Mouse (Mus musculus): Measurements from ENCODE around the gene Mtor. TPM values are rescaled to one million over a fixed set of nuclear protein-coding genes. Genes with fewer than 3 reads are reported as not detected.

Gene Mtor
- total and polyA plus RNA-seq, 3 experiments: 10.5 to 28.6 (median 24.3) TPM

DNA sequence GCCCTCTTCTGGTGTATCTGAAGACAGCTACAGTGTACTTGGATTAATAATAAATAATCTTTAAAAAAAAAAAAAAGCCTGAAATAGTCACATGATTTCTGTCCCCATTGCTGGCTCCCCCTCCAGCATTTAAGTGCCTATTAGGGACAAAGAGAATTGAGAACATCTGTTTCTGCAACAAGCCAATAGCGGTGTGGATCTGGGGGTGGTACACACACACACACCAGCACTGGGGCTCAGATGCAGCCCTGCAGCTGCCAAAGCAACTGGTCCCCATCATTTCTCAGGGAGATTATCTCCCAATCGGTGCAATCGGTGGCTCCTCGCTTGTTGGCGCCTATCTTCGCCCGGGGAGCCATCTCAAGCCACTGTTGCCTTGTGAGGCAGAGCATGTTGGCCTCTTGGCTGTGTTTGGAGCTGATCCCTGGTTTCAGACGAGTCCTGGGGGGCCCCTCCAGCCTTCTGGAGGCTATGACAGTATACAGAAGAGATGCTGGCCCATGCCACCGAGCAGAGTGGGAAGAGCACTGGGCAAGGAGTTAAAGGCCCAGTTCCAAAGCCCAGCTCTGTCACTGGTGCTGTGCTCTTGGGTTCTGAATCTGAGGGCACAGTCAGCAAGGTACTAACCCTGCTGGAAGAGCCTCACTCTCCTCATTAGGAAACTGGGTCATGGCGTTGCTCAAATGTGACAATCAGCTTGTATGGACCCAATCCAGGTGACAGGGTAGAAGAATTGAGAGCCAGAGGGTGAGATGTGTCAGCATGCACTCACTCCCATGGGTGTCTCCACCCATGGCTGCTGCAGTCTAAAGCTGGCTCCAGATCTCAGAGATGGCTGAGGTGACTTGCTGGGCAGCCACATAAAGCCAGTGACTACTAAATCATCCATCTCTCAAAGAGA, 21.2 kb upstream of the Mtor start:
- H3K27me3 ChIP-seq (replicated peaks): no peaks in the 10 kb centered on the region
- in situ Hi-C loops (cut with MboI; ENCODE audit: low pct_ligation_motif_present, low pct_unique_long_range_greater_than_20kb, low sequenced_read_pairs) (no loop called here), dilution Hi-C loops (cut with MboI; ENCODE audit: extremely low pct_ligation_motif_present, extremely low pct_unique_long_range_greater_than_20kb, low sequenced_read_pairs) (no loop called here)
- H3K79me2 ChIP-seq (replicated peaks; ENCODE audit: control insufficient read depth, extremely low read depth, insufficient read depth, poor library complexity, severe bottlenecking): no peaks in the 10 kb centered on the region
- no peak overlapping the region for H3K9ac ChIP-seq (ENCODE audit: insufficient read depth, low read depth)
- H3K36me3 ChIP-seq (replicated peaks in 1 of 2; ENCODE audit: control insufficient read depth in 1 of 2, insufficient read depth in 1 of 2, low read length in 1 of 2): peaks cover 10 to 26% of the 10 kb centered on the region in 2 experiments
- no peak overlapping the region for H3K27ac ChIP-seq (ENCODE audit: insufficient read depth, low read depth)
- no peaks in the 10 kb centered on the region for H3K4me1 ChIP-seq (ENCODE audit: control insufficient read depth in 1 of 2, insufficient read depth in 2 of 2)
- no peak for DNase-seq (ENCODE audit: extremely low read depth)
- H3K9me3 ChIP-seq (replicated peaks; ENCODE audit: low read length): no peaks in the 10 kb centered on the region
- TF ChIP-seq MAZ (IDR thresholded peaks at IDR 0.05; ENCODE audit: low read depth, low read length) (no peak), GABPA (IDR thresholded peaks at IDR 0.05; ENCODE audit: insufficient replicate concordance, low read depth, low read length) (no peak), BHLHE40 (IDR thresholded peaks at IDR 0.05; ENCODE audit: low read depth, low read length) (no peak), ZMIZ1 (IDR thresholded peaks at IDR 0.05; ENCODE audit: low read depth, low read length) (no peak), RAD21 (IDR thresholded peaks at IDR 0.05; ENCODE audit: low read depth, low read length) (no peak), SMC3 (IDR thresholded peaks at IDR 0.05; ENCODE audit: low read depth, low read length) (no peak), POLR2A (IDR thresholded peaks at IDR 0.05; ENCODE audit: low read depth, low read length) (no peak), IRF4 (IDR thresholded peaks at IDR 0.05; ENCODE audit: low read depth, low read length) (no peak), RCOR1 (conservative IDR thresholded peaks at IDR 0.05; ENCODE audit: low read depth, low read length) (no peak), JUN (IDR thresholded peaks at IDR 0.05; ENCODE audit: insufficient read depth, low read depth, low read length) (no peak), TBP (conservative IDR thresholded peaks at IDR 0.05; ENCODE audit: low read depth, low read length) (no peak), USF1 (IDR thresholded peaks at IDR 0.05; ENCODE audit: low read depth, low read length) (no peak), TCF12 (IDR thresholded peaks at IDR 0.05; ENCODE audit: low read depth, low read length) (no peak), NRF1 (IDR thresholded peaks at IDR 0.05; ENCODE audit: low read depth, low read length) (no peak), JUND (conservative IDR thresholded peaks at IDR 0.05; ENCODE audit: low read depth, low read length) (no peak)
- H3K4me3 ChIP-seq (replicated peaks in 1 of 3; ENCODE audit: low read depth in 2 of 3, low read length in 2 of 3, poor library complexity in 1 of 3): no peak overlapping the region
- no peak overlapping the region for H3K4me2 ChIP-seq (ENCODE audit: insufficient read depth, low read depth, poor library complexity, severe bottlenecking)

DNA sequence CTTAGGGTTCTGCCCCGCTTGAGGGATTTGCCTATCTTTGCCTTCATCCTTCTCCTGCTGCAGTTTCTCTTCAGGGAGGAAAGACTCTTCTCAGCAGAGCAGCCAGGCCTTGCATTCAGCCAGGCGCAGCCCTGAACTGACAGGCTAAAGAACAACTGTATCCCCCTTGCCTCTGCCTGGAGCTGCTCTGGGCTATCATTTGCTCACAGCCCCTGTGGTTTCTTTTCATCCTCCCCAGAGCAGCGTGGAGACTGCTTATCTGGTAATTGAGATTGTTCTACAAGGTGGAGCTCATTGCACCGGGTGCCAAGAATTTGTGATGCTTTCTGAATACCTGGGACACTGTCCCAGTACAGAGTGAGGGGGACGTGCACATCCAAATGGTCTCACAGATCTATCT, 19.9 kb upstream of the Mtor start:
- no peak for DNase-seq (ENCODE audit: extremely low read depth)
- dilution Hi-C loops (cut with MboI; ENCODE audit: extremely low pct_ligation_motif_present, extremely low pct_unique_long_range_greater_than_20kb, low sequenced_read_pairs) (no loop called here), in situ Hi-C loops (cut with MboI; ENCODE audit: low pct_ligation_motif_present, low pct_unique_long_range_greater_than_20kb, low sequenced_read_pairs) (no loop called here)

More for the DNA sequence above, 19.9 kb upstream of the Mtor start:
- Histone ChIP-seq H3K4me3 (replicated peaks in 1 of 3; ENCODE audit: low read depth in 2 of 3, low read length in 2 of 3, poor library complexity in 1 of 3) (no peak overlapping the region), H3K27ac (ENCODE audit: insufficient read depth, low read depth) (no peak overlapping the region), H3K9ac (ENCODE audit: insufficient read depth, low read depth) (no peak overlapping the region), H3K79me2 (replicated peaks; ENCODE audit: control insufficient read depth, extremely low read depth, insufficient read depth, poor library complexity, severe bottlenecking) (no peaks in the 10 kb centered on the region), H3K4me1 (ENCODE audit: control insufficient read depth in 1 of 2, insufficient read depth in 2 of 2) (no peaks in the 10 kb centered on the region), H3K27me3 (replicated peaks) (no peaks in the 10 kb centered on the region), H3K9me3 (replicated peaks; ENCODE audit: low read length) (no peaks in the 10 kb centered on the region), H3K4me2 (ENCODE audit: insufficient read depth, low read depth, poor library complexity, severe bottlenecking) (no peak overlapping the region), H3K36me3 (replicated peaks in 1 of 2; ENCODE audit: control insufficient read depth in 1 of 2, insufficient read depth in 1 of 2, low read length in 1 of 2) (peaks cover 17 to 38% of the 10 kb centered on the region in 2 experiments)
- TF ChIP-seq NRF1 (IDR thresholded peaks at IDR 0.05; ENCODE audit: low read depth, low read length): no peak
- TF ChIP-seq PAX5 (IDR thresholded peaks at IDR 0.05; ENCODE audit: low read length): no peak
- TF ChIP-seq CHD1 (IDR thresholded peaks at IDR 0.05; ENCODE audit: low read depth, low read length): no peak
- TF ChIP-seq BHLHE40 (IDR thresholded peaks at IDR 0.05; ENCODE audit: low read depth, low read length): no peak
- TF ChIP-seq POLR2A (IDR thresholded peaks at IDR 0.05; ENCODE audit: low read depth, low read length): no peak
- no peak for TF ChIP-seq SMC3 (IDR thresholded peaks at IDR 0.05; ENCODE audit: low read depth, low read length)
- TF ChIP-seq ZKSCAN1 (IDR thresholded peaks at IDR 0.05; ENCODE audit: borderline replicate concordance, low read depth, low read length): no peak
- no peak for TF ChIP-seq MAX (IDR thresholded peaks at IDR 0.05; ENCODE audit: low read length)
- no peak for TF ChIP-seq JUN (IDR thresholded peaks at IDR 0.05; ENCODE audit: insufficient read depth, low read depth, low read length)
- no peak for TF ChIP-seq USF1 (IDR thresholded peaks at IDR 0.05; ENCODE audit: low read depth, low read length)
- no peak for TF ChIP-seq ZMIZ1 (IDR thresholded peaks at IDR 0.05; ENCODE audit: low read depth, low read length)
- no peak for TF ChIP-seq UBTF (IDR thresholded peaks at IDR 0.05; ENCODE audit: low read depth, low read length)
- no peak for TF ChIP-seq GABPA (IDR thresholded peaks at IDR 0.05; ENCODE audit: insufficient replicate concordance, low read depth, low read length)
- no peak for TF ChIP-seq MEF2A (IDR thresholded peaks at IDR 0.05; ENCODE audit: borderline replicate concordance, low read depth, low read length)
- no peak for TF ChIP-seq POLR2AphosphoS2 (IDR thresholded peaks at IDR 0.05; ENCODE audit: low read depth, low read length)
- no peak for TF ChIP-seq ZNF384 (IDR thresholded peaks at IDR 0.05; ENCODE audit: low read depth, low read length)
- TF ChIP-seq HCFC1 (IDR thresholded peaks at IDR 0.05; ENCODE audit: low read depth, low read length): no peak
- no peak for TF ChIP-seq NELFE (IDR thresholded peaks at IDR 0.05; ENCODE audit: low read depth, low read length)
- TF ChIP-seq ETS1 (conservative IDR thresholded peaks at IDR 0.05; ENCODE audit: low read depth, low read length): no peak

All from CH12.LX (cell line).